Mouse (Mus musculus): ENCODE data around the gene Adamts9. TPM values are rescaled to one million over a fixed set of nuclear protein-coding genes. Genes with fewer than 3 reads are reported as not detected.

Adamts9 gene
- polyA plus RNA-seq, 1 experiment from 2014 or later, result 4.9 TPM

GRCm38 (mm10) chr6:92973340-92973739, 30.0 kb upstream of the Adamts9 start:
- Histone ChIP-seq H3K4me2 (ENCODE audit: low read depth, low read length) (no peak overlapping the region), H3K4me3 (ENCODE audit: low read depth, low read length) (no peak overlapping the region), H3K9ac (replicated peaks; ENCODE audit: low read length) (no peak overlapping the region), H3K4me1 (ENCODE audit: control insufficient read depth, insufficient read depth, low read length) (no peaks in the 10 kb centered on the region), H3K27me3 (ENCODE audit: control insufficient read depth, insufficient read depth, low read length) (no peaks in the 10 kb centered on the region), H3K36me3 (replicated peaks; ENCODE audit: control insufficient read depth, insufficient read depth, low read depth, low read length) (no peaks in the 10 kb centered on the region), H3K9me3 (replicated peaks; ENCODE audit: control insufficient read depth, low read length) (no peaks in the 10 kb centered on the region), H3K27ac (replicated peaks; ENCODE audit: low read depth, low read length) (no peak overlapping the region)
- 92% methylated on average over 3 of the region's 3 CpGs for WGBS
- DNase-seq (ENCODE audit: low spot score), result no peak
- no peak for ATAC-seq (replicated peaks; ENCODE audit: insufficient number of reproducible peaks, low FRiP score, low TSS enrichment, low read depth)

- Histone ChIP-seq H3K27ac (replicated peaks; ENCODE audit: low read depth, low read length) (no peak overlapping the region), H3K4me1 (ENCODE audit: control insufficient read depth, insufficient read depth, low read length) (no peaks in the 10 kb centered on the region), H3K27me3 (ENCODE audit: control insufficient read depth, insufficient read depth, low read length) (no peaks in the 10 kb centered on the region), H3K9ac (replicated peaks; ENCODE audit: low read length) (no peak overlapping the region), H3K4me2 (ENCODE audit: low read depth, low read length) (no peak overlapping the region), H3K9me3 (replicated peaks; ENCODE audit: control insufficient read depth, low read length) (no peaks in the 10 kb centered on the region), H3K36me3 (replicated peaks; ENCODE audit: control insufficient read depth, insufficient read depth, low read depth, low read length) (no peaks in the 10 kb centered on the region), H3K4me3 (ENCODE audit: low read depth, low read length) (no peak overlapping the region)
- no peak for DNase-seq (ENCODE audit: low spot score)
- 38% methylated on average over 3 of the region's 3 CpGs for WGBS
- no peak for ATAC-seq (replicated peaks; ENCODE audit: insufficient number of reproducible peaks, low FRiP score, low TSS enrichment, low read depth)
Measured at GRCm38 (mm10) chr6:92968718-92969117, 25.4 kb upstream of the Adamts9 start.

DNA sequence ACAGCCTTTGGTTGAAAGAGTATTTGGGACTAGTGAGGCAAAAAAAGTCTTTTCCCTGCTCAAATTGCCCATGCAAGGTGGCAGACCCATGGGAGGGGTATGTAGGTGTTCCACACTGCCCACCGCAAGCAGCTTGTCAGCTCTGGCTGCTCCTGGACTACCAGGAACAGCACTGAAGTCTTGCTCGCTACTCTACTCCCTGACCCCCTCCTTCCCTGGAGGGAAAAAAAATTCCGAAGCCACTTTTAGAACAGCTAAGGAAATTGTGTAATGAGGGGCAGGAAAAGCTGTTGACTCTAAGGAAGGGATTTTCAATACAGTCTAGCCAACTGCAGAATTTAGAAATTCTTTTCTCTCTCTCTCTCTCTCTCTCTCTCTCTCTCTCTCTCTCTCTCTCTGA, 24.9 kb upstream of the Adamts9 start:
- Histone ChIP-seq H3K9ac (replicated peaks; ENCODE audit: low read length) (no peak overlapping the region), H3K9me3 (replicated peaks; ENCODE audit: control insufficient read depth, low read length) (no peaks in the 10 kb centered on the region), H3K27me3 (ENCODE audit: control insufficient read depth, insufficient read depth, low read length) (no peaks in the 10 kb centered on the region), H3K4me3 (ENCODE audit: low read depth, low read length) (no peak overlapping the region), H3K27ac (replicated peaks; ENCODE audit: low read depth, low read length) (no peak overlapping the region), H3K4me2 (ENCODE audit: low read depth, low read length) (no peak overlapping the region), H3K4me1 (ENCODE audit: control insufficient read depth, insufficient read depth, low read length) (no peaks in the 10 kb centered on the region), H3K36me3 (replicated peaks; ENCODE audit: control insufficient read depth, insufficient read depth, low read depth, low read length) (no peaks in the 10 kb centered on the region)
- 36% methylated on average over 3 of the region's 3 CpGs for WGBS
- ATAC-seq (replicated peaks; ENCODE audit: insufficient number of reproducible peaks, low FRiP score, low TSS enrichment, low read depth) (no peak), DNase-seq (ENCODE audit: low spot score) (peak; percentile 24)

DNA sequence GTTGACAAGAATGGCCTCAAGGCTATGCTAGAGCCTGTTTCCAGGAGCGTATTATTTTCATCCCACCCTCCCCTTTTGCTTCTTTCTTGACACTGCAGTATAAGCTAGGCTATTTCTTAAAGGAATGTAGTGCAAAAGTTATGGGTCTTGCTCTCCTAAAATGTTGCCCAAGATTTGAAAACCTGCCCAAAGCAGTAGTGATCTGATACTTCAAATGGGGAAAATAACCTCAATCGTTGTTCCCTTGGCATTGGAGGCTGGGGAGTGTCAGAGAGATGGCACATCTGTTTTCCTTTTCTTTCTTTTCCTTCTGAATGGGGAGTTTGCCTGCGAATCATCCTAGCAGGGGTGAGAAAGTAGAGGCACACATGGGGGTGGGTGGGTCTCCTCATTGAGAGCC, 19.7 kb upstream of the Adamts9 start:
- Histone ChIP-seq H3K4me3 (ENCODE audit: low read depth, low read length) (no peak overlapping the region), H3K9me3 (replicated peaks; ENCODE audit: control insufficient read depth, low read length) (no peaks in the 10 kb centered on the region), H3K27me3 (ENCODE audit: control insufficient read depth, insufficient read depth, low read length) (no peaks in the 10 kb centered on the region), H3K36me3 (replicated peaks; ENCODE audit: control insufficient read depth, insufficient read depth, low read depth, low read length) (no peaks in the 10 kb centered on the region), H3K4me1 (ENCODE audit: control insufficient read depth, insufficient read depth, low read length) (no peaks in the 10 kb centered on the region), H3K4me2 (ENCODE audit: low read depth, low read length) (no peak overlapping the region), H3K27ac (replicated peaks; ENCODE audit: low read depth, low read length) (no peak overlapping the region), H3K9ac (replicated peaks; ENCODE audit: low read length) (no peak overlapping the region)
- DNase-seq (ENCODE audit: low spot score), result no peak
- ATAC-seq (replicated peaks; ENCODE audit: insufficient number of reproducible peaks, low FRiP score, low TSS enrichment, low read depth), result no peak; the same call in 1 of the 2 replicates
- 54% methylated on average over 3 of the region's 3 CpGs for WGBS

DNA sequence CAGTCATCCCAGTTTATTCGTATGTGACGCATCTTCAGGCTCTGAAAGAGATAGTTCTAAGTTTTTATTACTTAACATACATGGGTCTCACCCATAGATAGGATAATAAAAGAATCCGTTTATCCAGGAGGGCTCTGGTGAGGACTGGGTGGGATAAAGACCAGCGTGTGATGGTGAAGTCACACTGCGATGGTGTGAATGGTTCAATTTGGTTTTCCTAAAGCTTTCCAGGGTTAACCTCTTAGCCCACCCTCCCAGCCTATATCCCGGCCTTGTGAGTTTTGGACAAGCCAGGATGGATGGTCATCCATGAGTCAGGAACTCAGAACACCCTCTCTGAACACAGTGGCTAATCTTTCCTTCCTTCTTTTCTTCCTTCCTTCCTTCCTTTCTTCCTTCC, 17.7 kb upstream of the Adamts9 start:
- DNase-seq (ENCODE audit: low spot score) (no peak), ATAC-seq (replicated peaks; ENCODE audit: insufficient number of reproducible peaks, low FRiP score, low TSS enrichment, low read depth) (no peak)
- no peak overlapping the region for H3K9ac ChIP-seq (replicated peaks; ENCODE audit: low read length)
- WGBS, result 91% methylated on average over 6 of the region's 6 CpGs
- no peak overlapping the region for H3K4me2 ChIP-seq (ENCODE audit: low read depth, low read length)
- no peaks in the 10 kb centered on the region for H3K27me3 ChIP-seq (ENCODE audit: control insufficient read depth, insufficient read depth, low read length)
- H3K4me3 ChIP-seq (ENCODE audit: low read depth, low read length), result no peak overlapping the region
- H3K27ac ChIP-seq (replicated peaks; ENCODE audit: low read depth, low read length), result no peak overlapping the region
- no peaks in the 10 kb centered on the region for H3K36me3 ChIP-seq (replicated peaks; ENCODE audit: control insufficient read depth, insufficient read depth, low read depth, low read length)
- H3K9me3 ChIP-seq (replicated peaks; ENCODE audit: control insufficient read depth, low read length), result no peaks in the 10 kb centered on the region
- H3K4me1 ChIP-seq (ENCODE audit: control insufficient read depth, insufficient read depth, low read length), result no peaks in the 10 kb centered on the region

GRCm38 (mm10) chr6:92959416-92959815, 16.1 kb upstream of the Adamts9 start:
- no peaks in the 10 kb centered on the region for H3K9me3 ChIP-seq (replicated peaks; ENCODE audit: control insufficient read depth, low read length)
- WGBS, result 75% methylated on average over 2 of the region's 2 CpGs
- no peak overlapping the region for H3K27ac ChIP-seq (replicated peaks; ENCODE audit: low read depth, low read length)
- DNase-seq (ENCODE audit: low spot score) (no peak), ATAC-seq (replicated peaks; ENCODE audit: insufficient number of reproducible peaks, low FRiP score, low TSS enrichment, low read depth) (no peak)
- H3K4me3 ChIP-seq (ENCODE audit: low read depth, low read length), result no peak overlapping the region
- no peak overlapping the region for H3K9ac ChIP-seq (replicated peaks; ENCODE audit: low read length)
- H3K36me3 ChIP-seq (replicated peaks; ENCODE audit: control insufficient read depth, insufficient read depth, low read depth, low read length), result no peaks in the 10 kb centered on the region
- H3K4me2 ChIP-seq (ENCODE audit: low read depth, low read length), result no peak overlapping the region
- no peaks in the 10 kb centered on the region for H3K4me1 ChIP-seq (ENCODE audit: control insufficient read depth, insufficient read depth, low read length)
- no peaks in the 10 kb centered on the region for H3K27me3 ChIP-seq (ENCODE audit: control insufficient read depth, insufficient read depth, low read length)

GRCm38 (mm10) chr6:92947337-92948042, 4.2 kb upstream of the Adamts9 start:
- no peak for ATAC-seq (replicated peaks; ENCODE audit: insufficient number of reproducible peaks, low FRiP score, low TSS enrichment, low read depth)
- WGBS, result 86% methylated on average over 6 of the region's 6 CpGs

DNA sequence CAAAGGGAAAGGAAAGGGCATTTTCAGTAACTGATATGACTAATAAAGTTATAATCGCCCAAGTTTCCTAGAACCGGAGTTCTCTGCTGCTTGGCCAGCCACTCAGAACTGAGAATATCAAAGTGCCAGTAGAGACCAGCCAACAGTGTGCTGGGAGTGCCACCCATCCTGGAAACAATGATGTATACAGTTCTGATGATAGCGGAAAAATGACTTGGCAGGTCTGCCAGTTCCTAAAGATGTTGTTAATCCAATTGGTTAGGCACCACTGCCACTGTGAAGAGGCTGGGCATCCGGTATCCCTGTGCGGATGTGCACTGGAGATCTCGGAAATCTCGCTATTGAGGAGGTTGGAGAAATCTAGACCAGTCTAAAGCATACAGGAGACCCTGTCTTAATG, 1.4 kb upstream of the Adamts9 start:
- H3K27ac ChIP-seq (replicated peaks; ENCODE audit: low read depth, low read length), result no peak overlapping the region
- no peaks in the 10 kb centered on the region; the same call in 1 of the 2 replicates for H3K9me3 ChIP-seq (replicated peaks; ENCODE audit: control insufficient read depth, low read length)
- 46% methylated on average over 7 of the region's 7 CpGs for WGBS
- H3K36me3 ChIP-seq (replicated peaks; ENCODE audit: control insufficient read depth, insufficient read depth, low read depth, low read length), result no peaks in the 10 kb centered on the region
- no peak overlapping the region for H3K9ac ChIP-seq (replicated peaks; ENCODE audit: low read length)
- H3K4me3 ChIP-seq (ENCODE audit: low read depth, low read length), result no peak overlapping the region
- ATAC-seq (replicated peaks; ENCODE audit: insufficient number of reproducible peaks, low FRiP score, low TSS enrichment, low read depth) (no peak), DNase-seq (ENCODE audit: low spot score) (no peak)
- H3K4me2 ChIP-seq (ENCODE audit: low read depth, low read length), result no peak overlapping the region
- H3K4me1 ChIP-seq (ENCODE audit: control insufficient read depth, insufficient read depth, low read length), result no peaks in the 10 kb centered on the region; the same call in 1 of the 2 replicates
- peaks cover 3% of the 10 kb centered on the region for H3K27me3 ChIP-seq (ENCODE audit: control insufficient read depth, insufficient read depth, low read length)

More at GRCm38 (mm10) chr6:92947337-92948042, 4.2 kb upstream of the Adamts9 start:
- Histone ChIP-seq H3K27me3 (ENCODE audit: control insufficient read depth, insufficient read depth, low read length) (peaks cover 3% of the 10 kb centered on the region), H3K4me3 (ENCODE audit: low read depth, low read length) (no peak overlapping the region), H3K4me1 (ENCODE audit: control insufficient read depth, insufficient read depth, low read length) (no peaks in the 10 kb centered on the region), H3K27ac (replicated peaks; ENCODE audit: low read depth, low read length) (no peak overlapping the region), H3K9ac (replicated peaks; ENCODE audit: low read length) (no peak overlapping the region), H3K4me2 (ENCODE audit: low read depth, low read length) (no peak overlapping the region), H3K9me3 (replicated peaks; ENCODE audit: control insufficient read depth, low read length) (no peaks in the 10 kb centered on the region; the same call in 1 of the 2 replicates), H3K36me3 (replicated peaks; ENCODE audit: control insufficient read depth, insufficient read depth, low read depth, low read length) (no peaks in the 10 kb centered on the region)
- no peak for DNase-seq (ENCODE audit: low spot score)
